Mouse (Mus musculus): ENCODE results near the gene Sept9. TPM values are rescaled to one million over a fixed set of nuclear protein-coding genes. Genes with fewer than 3 reads are reported as not detected.
"Not testable (repeated sequence)": the region's sequence is repeated elsewhere in the genome, so short reads cannot be mapped to it uniquely, and the experiment has no call there.

Gene Sept9
- polyA plus RNA-seq, 1 experiment: not detected

DNA sequence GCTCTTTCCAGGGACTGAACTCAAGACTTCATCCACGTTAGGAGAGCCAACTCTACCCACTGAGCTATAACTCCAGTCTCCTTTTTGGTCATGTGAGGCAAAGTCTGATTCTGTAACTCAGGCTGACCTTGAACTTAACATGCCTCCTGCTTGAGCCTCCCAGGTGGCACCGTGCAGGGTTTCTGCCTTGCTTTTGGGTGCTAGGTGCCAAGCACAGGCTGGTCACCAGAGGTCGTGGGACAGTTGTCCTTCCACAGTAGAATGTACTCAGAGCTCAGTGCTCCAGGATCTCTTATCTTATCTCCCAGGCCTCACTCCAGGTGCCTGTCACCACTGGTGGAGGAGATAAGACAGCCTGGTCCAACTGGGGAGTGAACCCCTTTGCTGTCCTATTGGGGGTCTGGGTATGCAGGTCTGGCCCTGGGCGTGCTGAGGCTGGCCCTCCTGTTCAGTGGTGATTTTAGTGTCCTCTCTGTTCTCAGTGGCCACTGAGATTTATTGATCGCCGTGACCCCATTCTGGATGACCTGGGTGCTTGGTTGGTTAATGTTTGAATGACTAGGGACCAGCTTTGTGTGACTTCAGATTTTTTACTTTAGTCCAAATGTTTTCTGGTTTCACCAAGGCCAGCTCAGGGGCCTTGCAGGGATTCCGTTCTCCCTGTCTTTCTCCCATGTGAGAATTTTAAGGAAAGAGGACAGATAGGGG, 136.8 kb downstream of the Sept9 start:
- H3K4me1 ChIP-seq (ENCODE audit: control insufficient read depth, insufficient read depth, low read length): peaks cover 43% of the 10 kb centered on the region
- WGBS: 94% methylated on average over 7 of the region's 7 CpGs
- no peak overlapping the region for H3K27ac ChIP-seq (ENCODE audit: insufficient read depth, low read depth, low read length)
- no peak overlapping the region for H3K4me3 ChIP-seq (ENCODE audit: insufficient read depth, low read depth, low read length)
- no peak for TF ChIP-seq POLR2A (IDR thresholded peaks at IDR 0.05; ENCODE audit: insufficient read depth, low read depth, low read length)

DNA sequence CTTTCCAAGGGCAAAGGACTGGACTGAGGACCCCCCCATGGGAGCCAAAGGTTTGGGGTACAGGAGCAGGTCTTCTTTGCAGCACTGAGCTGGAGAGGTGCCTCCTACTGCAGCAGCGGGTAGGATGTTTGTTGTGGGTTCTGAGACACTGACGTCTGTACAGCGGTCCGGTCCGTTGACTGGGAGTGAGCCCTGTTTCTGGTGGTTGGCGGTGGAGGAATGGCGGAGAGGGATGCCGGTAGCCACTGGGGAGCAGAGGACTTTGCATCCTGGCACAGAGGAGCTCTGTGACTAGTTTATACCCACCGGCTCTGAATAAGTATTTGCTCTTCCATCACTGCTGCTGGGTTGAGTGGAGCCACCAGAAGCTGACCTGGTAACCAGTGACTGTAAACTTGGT, 138.3 kb downstream of the Sept9 start:
- no peak overlapping the region for H3K27ac ChIP-seq (ENCODE audit: insufficient read depth, low read depth, low read length)
- 84% methylated on average over 9 of the region's 9 CpGs for WGBS
- H3K4me1 ChIP-seq (ENCODE audit: control insufficient read depth, insufficient read depth, low read length): peaks cover 33% of the 10 kb centered on the region
- no peak overlapping the region for H3K4me3 ChIP-seq (ENCODE audit: insufficient read depth, low read depth, low read length)
- TF ChIP-seq POLR2A (IDR thresholded peaks at IDR 0.05; ENCODE audit: insufficient read depth, low read depth, low read length) (no peak), CTCF (IDR thresholded peaks at IDR 0.05; ENCODE audit: insufficient read depth, low read depth, low read length) (no peak)

DNA sequence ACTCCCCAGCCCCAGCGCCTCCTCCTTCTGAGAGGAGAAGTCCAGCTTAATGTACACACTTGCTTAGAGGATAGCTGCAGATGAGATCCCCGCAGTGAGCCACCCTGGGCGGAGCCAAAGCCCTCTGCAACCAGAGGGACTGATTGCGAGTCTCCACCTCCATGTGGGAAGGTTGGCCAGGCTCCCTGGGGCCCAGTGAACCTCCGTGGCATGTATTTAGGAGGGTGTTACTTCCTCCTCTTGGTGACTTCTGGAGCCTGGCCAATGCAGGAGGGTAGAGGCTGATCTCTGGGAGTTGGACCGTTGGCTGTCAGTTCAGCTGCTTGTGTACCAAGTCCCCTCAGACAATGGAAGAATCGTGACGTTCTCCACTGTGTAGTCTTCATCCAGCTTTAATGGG, 139.0 kb downstream of the Sept9 start:
- 67% methylated on average over 8 of the region's 8 CpGs for WGBS
- Histone ChIP-seq H3K27ac (ENCODE audit: insufficient read depth, low read depth, low read length) (no peak overlapping the region), H3K4me1 (ENCODE audit: control insufficient read depth, insufficient read depth, low read length) (peaks cover 30% of the 10 kb centered on the region), H3K4me3 (ENCODE audit: insufficient read depth, low read depth, low read length) (no peak overlapping the region)
- TF ChIP-seq POLR2A (IDR thresholded peaks at IDR 0.05; ENCODE audit: insufficient read depth, low read depth, low read length): no peak
- no peak for TF ChIP-seq CTCF (IDR thresholded peaks at IDR 0.05; ENCODE audit: insufficient read depth, low read depth, low read length)

DNA sequence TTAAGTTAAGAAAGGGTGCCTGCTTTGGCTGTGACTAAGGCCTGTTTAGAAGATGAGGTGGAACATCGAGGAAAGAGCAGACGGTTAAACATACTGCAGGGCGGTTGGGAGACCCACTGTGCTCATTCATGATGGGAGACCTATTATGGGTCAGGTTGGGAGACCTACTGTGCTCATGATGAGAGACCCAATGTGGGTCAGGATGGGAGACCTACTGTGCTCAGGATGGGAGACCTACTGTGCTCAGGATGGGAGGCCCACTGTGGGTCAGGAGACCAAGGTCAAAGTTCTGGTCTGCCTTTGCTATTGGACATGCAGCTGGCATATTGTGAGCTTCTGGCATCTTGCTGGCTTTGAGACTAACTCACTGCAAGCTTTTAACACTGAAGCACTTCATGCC, 139.6 kb downstream of the Sept9 start:
- WGBS: 88% methylated on average over 3 of the region's 3 CpGs
- no peak for TF ChIP-seq POLR2A (IDR thresholded peaks at IDR 0.05; ENCODE audit: insufficient read depth, low read depth, low read length)
- TF ChIP-seq CTCF (IDR thresholded peaks at IDR 0.05; ENCODE audit: insufficient read depth, low read depth, low read length): no peak
- H3K27ac ChIP-seq (ENCODE audit: insufficient read depth, low read depth, low read length): no peak overlapping the region
- H3K4me1 ChIP-seq (ENCODE audit: control insufficient read depth, insufficient read depth, low read length): peaks cover 27% of the 10 kb centered on the region
- H3K4me3 ChIP-seq (ENCODE audit: insufficient read depth, low read depth, low read length): no peak overlapping the region

DNA sequence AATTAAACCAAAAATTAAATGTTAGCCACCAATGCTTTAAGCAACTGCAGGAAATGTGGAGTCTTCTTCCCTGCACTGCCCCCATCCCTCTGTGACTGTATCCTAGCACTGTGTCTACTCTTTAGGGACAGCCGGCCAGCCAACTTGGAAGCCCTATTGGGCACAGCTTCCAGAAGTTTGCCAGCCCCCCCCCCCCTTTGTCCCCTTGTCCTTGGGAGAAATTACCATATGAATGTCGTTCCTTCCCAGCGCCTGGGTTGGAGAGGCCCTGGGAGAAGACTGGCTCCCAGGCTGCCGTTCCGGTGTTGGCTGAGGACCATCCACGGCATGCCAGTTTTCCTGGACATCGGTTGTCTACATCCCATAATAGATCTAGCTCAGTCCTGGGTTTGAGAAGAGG, 141.8 kb downstream of the Sept9 start:
- no peak overlapping the region for H3K4me3 ChIP-seq (ENCODE audit: insufficient read depth, low read depth, low read length)
- 69% methylated on average over 7 of the region's 7 CpGs for WGBS
- H3K4me1 ChIP-seq (ENCODE audit: control insufficient read depth, insufficient read depth, low read length): peaks cover 35% of the 10 kb centered on the region
- H3K27ac ChIP-seq (ENCODE audit: insufficient read depth, low read depth, low read length): no peak overlapping the region
- no peak for TF ChIP-seq CTCF (IDR thresholded peaks at IDR 0.05; ENCODE audit: insufficient read depth, low read depth, low read length)
- no peak for TF ChIP-seq POLR2A (IDR thresholded peaks at IDR 0.05; ENCODE audit: insufficient read depth, low read depth, low read length)

DNA sequence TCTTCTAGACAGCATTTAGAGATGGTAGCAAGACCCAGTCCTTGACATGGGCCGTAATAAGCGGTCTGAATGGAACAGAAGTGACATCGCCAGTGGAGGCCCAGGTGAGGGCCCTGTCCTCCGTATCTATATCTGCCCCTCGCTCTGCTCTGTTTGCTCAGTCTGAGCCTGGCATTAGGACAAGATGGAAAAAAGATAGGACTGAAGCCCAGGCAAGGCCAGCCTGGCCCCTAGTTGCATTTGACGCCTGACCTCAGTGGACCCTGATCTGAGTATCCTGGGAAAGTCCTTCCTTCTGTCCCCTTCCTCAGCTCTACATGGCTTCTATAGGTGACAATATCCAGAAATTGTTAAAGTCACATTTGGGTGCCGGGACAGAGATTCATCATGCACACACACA, 142.6 kb downstream of the Sept9 start:
- H3K27ac ChIP-seq (ENCODE audit: insufficient read depth, low read depth, low read length): no peak overlapping the region

DNA sequence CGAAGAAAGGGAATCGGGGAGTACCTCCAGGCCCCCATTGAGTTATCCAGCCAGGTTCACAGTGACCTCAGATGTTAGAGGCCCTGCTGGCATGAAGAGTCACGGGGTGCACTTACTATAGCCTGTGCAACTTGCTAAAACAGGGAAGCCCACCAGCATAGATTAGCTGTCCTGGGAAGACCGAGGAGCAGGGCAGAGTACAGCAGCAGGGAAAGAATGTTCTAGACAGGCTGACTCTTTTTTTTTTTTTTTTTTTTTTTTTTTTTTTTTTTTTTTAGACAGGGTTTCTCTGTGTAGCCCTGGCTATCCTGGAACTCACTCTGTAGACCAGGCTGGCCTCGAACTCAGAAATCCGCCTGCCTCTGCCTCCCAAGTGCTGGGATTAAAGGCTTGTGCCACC, 143.0 kb downstream of the Sept9 start:
- H3K4me1 ChIP-seq (ENCODE audit: control insufficient read depth, insufficient read depth, low read length): peaks cover 40% of the 10 kb centered on the region
- not testable (repeated sequence) for H3K4me3 ChIP-seq (ENCODE audit: insufficient read depth, low read depth, low read length); H3K27ac ChIP-seq (ENCODE audit: insufficient read depth, low read depth, low read length)
- 95% methylated on average over 6 of the region's 6 CpGs for WGBS

More for the DNA sequence above, 142.6 kb downstream of the Sept9 start:
- no peak overlapping the region for H3K4me3 ChIP-seq (ENCODE audit: insufficient read depth, low read depth, low read length)
- H3K4me1 ChIP-seq (ENCODE audit: control insufficient read depth, insufficient read depth, low read length): peaks cover 36% of the 10 kb centered on the region
- no peak for TF ChIP-seq CTCF (IDR thresholded peaks at IDR 0.05; ENCODE audit: insufficient read depth, low read depth, low read length)
- TF ChIP-seq POLR2A (IDR thresholded peaks at IDR 0.05; ENCODE audit: insufficient read depth, low read depth, low read length): no peak
- 95% methylated on average over 7 of the region's 7 CpGs for WGBS

DNA sequence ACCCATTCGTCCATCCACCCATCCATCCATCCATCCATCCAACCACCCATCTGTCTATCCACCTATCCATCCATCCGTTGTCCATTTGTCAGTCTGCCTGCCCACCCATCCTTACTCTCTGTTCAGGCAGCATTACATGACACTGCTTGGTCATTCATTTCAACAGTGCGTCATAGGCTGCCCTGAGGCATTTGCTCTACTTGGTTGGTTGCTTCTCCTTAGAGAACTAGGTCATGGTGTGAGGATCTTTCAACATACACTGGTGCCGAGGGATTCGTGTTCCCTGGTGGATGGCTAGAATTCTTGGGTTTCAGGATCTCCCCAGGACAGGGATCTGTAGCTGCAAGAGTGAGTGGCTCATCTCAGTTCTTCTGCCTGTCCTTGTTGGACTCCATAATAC, 144.3 kb downstream of the Sept9 start:
- Histone ChIP-seq H3K4me1 (ENCODE audit: control insufficient read depth, insufficient read depth, low read length) (peaks cover 40% of the 10 kb centered on the region), H3K4me3 (ENCODE audit: insufficient read depth, low read depth, low read length) (no peak overlapping the region), H3K27ac (ENCODE audit: insufficient read depth, low read depth, low read length) (no peak overlapping the region)
- TF ChIP-seq CTCF (IDR thresholded peaks at IDR 0.05; ENCODE audit: insufficient read depth, low read depth, low read length) (no peak), POLR2A (IDR thresholded peaks at IDR 0.05; ENCODE audit: insufficient read depth, low read depth, low read length) (no peak)
- WGBS: 88% methylated on average over 5 of the region's 5 CpGs

DNA sequence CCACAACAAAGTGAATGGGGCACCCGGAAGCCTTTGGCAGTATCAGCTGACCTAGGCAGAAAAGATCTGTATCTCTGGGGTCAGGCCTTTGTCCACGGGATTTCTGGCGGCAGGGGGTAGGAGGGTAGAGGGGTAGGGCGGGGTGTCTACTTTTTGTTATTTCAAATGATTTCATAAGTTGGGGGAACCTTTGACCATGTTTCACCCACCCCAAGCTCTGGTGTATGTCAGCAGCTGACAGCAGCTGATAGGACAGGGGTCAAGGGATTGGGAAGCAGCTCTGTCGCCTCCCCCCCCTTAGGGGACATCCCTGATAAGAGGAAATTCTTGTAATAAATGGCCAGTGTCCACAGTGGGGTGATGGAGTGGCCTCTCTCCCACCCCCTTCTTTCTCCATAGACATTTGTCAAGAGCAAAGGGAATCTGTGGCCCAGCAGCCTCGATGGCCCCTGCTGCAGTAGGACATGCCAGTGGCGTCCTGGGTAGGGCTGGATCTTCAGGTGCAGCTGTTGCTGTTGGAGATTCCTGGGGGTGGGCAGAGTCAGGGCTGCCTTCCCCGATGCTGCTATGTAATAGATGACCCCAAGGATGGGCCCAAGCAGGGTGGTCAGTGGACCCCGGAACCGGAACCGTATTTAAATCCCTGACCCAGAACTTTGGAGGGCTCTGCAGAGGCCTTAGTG, 145.0 kb downstream of the Sept9 start:
- Histone ChIP-seq H3K4me1 (ENCODE audit: control insufficient read depth, insufficient read depth, low read length) (peaks cover 45% of the 10 kb centered on the region), H3K27ac (ENCODE audit: insufficient read depth, low read depth, low read length) (no peak overlapping the region)
- 53% methylated on average over 11 of the region's 11 CpGs for WGBS

More for the DNA sequence above, 145.0 kb downstream of the Sept9 start:
- TF ChIP-seq POLR2A (IDR thresholded peaks at IDR 0.05; ENCODE audit: insufficient read depth, low read depth, low read length) (no peak), CTCF (IDR thresholded peaks at IDR 0.05; ENCODE audit: insufficient read depth, low read depth, low read length) (no peak)
- H3K4me3 ChIP-seq (ENCODE audit: insufficient read depth, low read depth, low read length): no peak overlapping the region
